Mouse (Mus musculus) CH12.LX (cell line): ENCODE results near the gene Milr1. TPM values are rescaled to one million over a fixed set of nuclear protein-coding genes. Genes with fewer than 3 reads are reported as not detected.

Experiments used
- polyA plus RNA-seq: library from polyadenylated mRNA; unstranded; fragments of >175 nt; gene quantifications from 2 replicates; pipeline ENCODE4 v1.2.1, GENCODE M21; 2012; ENCODE audit warnings: low read depth; ENCODE audit not compliant: insufficient read length
- total RNA-seq, 2 experiments: library from RNA; depleted of rRNA; stranded (reverse); fragments of 300-350 nt in 1 of 2; fragments of >200 nt in 1 of 2; gene quantifications; 2 replicates each; pipeline ENCODE4 v1.2.3; 2012 to 2014

Gene Milr1
- total and polyA plus RNA-seq, 3 experiments = 22.0 to 41.2 (median 35.4) TPM

Other genes starting within 250 kb of the Milr1 start
- gene Tex2, start 137.8 kb upstream of the Milr1 start, total RNA-seq (2012; rRNA removed) = 5.0 and 6.2 TPM in 2 replicates
- 3.9 and 4.5 TPM in 2 replicates for gene Tex2, start 137.8 kb upstream of the Milr1 start, total RNA-seq (2014; rRNA removed)
- gene Tex2, start 137.8 kb upstream of the Milr1 start, polyA plus RNA-seq = 3.9 and 4.0 TPM in 2 replicates
- gene Pecam1, start 598 bp upstream of the Milr1 start, total RNA-seq (2012; rRNA removed) = 19.2 and 22.3 TPM in 2 replicates
- 18.4 and 20.4 TPM in 2 replicates for gene Pecam1, start 598 bp upstream of the Milr1 start, total RNA-seq (2014; rRNA removed)
- 18.9 and 19.2 TPM in 2 replicates for gene Pecam1, start 598 bp upstream of the Milr1 start, polyA plus RNA-seq
- gene Polg2, start 28.3 kb downstream of the Milr1 start, total RNA-seq (2012; rRNA removed) = 12.5 and 13.3 TPM in 2 replicates
- 12.3 and 15.3 TPM in 2 replicates for gene Polg2, start 28.3 kb downstream of the Milr1 start, total RNA-seq (2014; rRNA removed)
- 11.5 and 12.1 TPM in 2 replicates for gene Polg2, start 28.3 kb downstream of the Milr1 start, polyA plus RNA-seq
- gene Ddx5, start 38.0 kb downstream of the Milr1 start, total RNA-seq (2012; rRNA removed) = 269 and 351 TPM in 2 replicates
- gene Ddx5, start 38.0 kb downstream of the Milr1 start, total RNA-seq (2014; rRNA removed) = 505 and 574 TPM in 2 replicates
- 1,169 and 1,328 TPM in 2 replicates for gene Ddx5, start 38.0 kb downstream of the Milr1 start, polyA plus RNA-seq
- 17.2 and 17.5 TPM in 2 replicates for gene Cep95, start 38.0 kb downstream of the Milr1 start, total RNA-seq (2012; rRNA removed)
- 21.7 and 24.4 TPM in 2 replicates for gene Cep95, start 38.0 kb downstream of the Milr1 start, total RNA-seq (2014; rRNA removed)
- gene Cep95, start 38.0 kb downstream of the Milr1 start, polyA plus RNA-seq = 19.3 and 25.3 TPM in 2 replicates
- 10.8 and 11.1 TPM in 2 replicates for gene Smurf2, start 169.5 kb downstream of the Milr1 start, total RNA-seq (2012; rRNA removed)
- gene Smurf2, start 169.5 kb downstream of the Milr1 start, total RNA-seq (2014; rRNA removed) = 11.1 and 11.3 TPM in 2 replicates
- 13.2 and 13.3 TPM in 2 replicates for gene Smurf2, start 169.5 kb downstream of the Milr1 start, polyA plus RNA-seq
- gene Kpna2, start 248.3 kb downstream of the Milr1 start, total RNA-seq (2012; rRNA removed) = 327 and 495 TPM in 2 replicates
- 734 and 759 TPM in 2 replicates for gene Kpna2, start 248.3 kb downstream of the Milr1 start, total RNA-seq (2014; rRNA removed)
- gene Kpna2, start 248.3 kb downstream of the Milr1 start, polyA plus RNA-seq = 536 and 582 TPM in 2 replicates